Mouse (Mus musculus): ENCODE data around the gene Btf3.

DNA sequence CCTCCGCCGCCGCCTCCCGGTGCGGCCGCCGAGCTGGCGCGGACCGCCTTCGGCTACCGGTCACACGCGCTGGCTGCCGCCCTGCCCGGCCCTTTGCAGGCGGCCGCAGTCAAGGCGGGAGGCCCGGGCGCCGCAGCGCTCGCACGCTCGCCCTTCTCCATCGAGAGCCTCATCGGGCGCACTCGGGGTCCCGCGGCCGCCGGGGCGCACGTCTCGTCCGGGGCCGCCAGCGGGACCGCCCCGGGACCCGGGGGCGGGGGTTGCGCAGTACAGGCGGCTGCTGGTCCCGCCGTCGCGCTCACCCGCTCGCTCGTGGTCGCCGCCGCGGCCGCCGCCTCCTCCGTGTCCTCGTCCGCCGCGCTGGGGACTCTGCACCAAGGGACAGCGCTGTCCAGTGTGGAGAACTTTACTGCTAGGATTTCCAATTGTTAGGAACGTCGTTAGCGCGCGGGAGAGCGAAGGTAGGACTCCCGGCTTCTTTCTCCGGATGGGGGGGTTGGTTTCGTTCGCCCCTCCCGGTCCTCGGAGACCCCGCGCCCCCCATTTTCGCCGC lies 38.8 kb upstream of the Btf3 start:
- no peak for TF ChIP-seq CTCF (IDR thresholded peaks at IDR 0.05; ENCODE audit: insufficient read depth, low read depth, low read length)
- no peak for TF ChIP-seq POLR2A (IDR thresholded peaks at IDR 0.05; ENCODE audit: insufficient read depth, low read depth, low read length)

Measured in olfactory bulb, adult 2 months (tissue).